Mouse (Mus musculus) cerebellum, adult 11-12 months (tissue): ENCODE measurements around the gene Gm8165.
"Not testable (repeated sequence)": the region's sequence is repeated elsewhere in the genome, so short reads cannot be mapped to it uniquely, and the experiment has no call there.

Experiments used
- DNase-seq: peaks from one replicate; pipeline ENCODE4 v3.0.0; 2022

The Gm8165 gene

GRCm38 (mm10) chr14:43677099-43677498 lies at the start of gene Gm8165:
Gene Gm8165, minus strand, starts transcription at chr14:43677199.
- not testable (repeated sequence) for DNase-seq

- not testable (repeated sequence) for DNase-seq
Observed at GRCm38 (mm10) chr14:43697621-43698020, 20.6 kb upstream of the Gm8165 start, which contains the start of gene Gm7324. Gene Gm7324, plus strand, starts transcription at chr14:43697828.
